Mouse (Mus musculus): ENCODE data around the gene Agpat3. TPM values are rescaled to one million over a fixed set of nuclear protein-coding genes. Genes with fewer than 3 reads are reported as not detected.
A peak's percentile ranks its signal among the peaks of the same experiment; 100 is the strongest.

Gene Agpat3
- total and polyA plus RNA-seq, 2 experiments from 2014 or later: 94.9 to 101 TPM

- no peak for TF ChIP-seq CTCF (IDR thresholded peaks at IDR 0.05; ENCODE audit: low read depth)
- no peaks in the 10 kb centered on the region for H3K9me3 ChIP-seq (ENCODE audit: low read length)
- no peaks in the 10 kb centered on the region for H3K27me3 ChIP-seq (ENCODE audit: insufficient read depth, low read length)
- no peak overlapping the region for H3K4me2 ChIP-seq (ENCODE audit: low read depth)
- 0 out of 2 replicates have a peak, but pooled peaks cover 2% of the 10 kb centered on the region for H3K4me1 ChIP-seq (ENCODE audit: insufficient read depth)
- 69% methylated on average over 9 of the region's 9 CpGs for WGBS
- no peak overlapping the region for H3K4me3 ChIP-seq (ENCODE audit: low read depth, low read length)
- DNase-seq (no peak), ATAC-seq (peak; percentile 63)
- no peak overlapping the region for H3K9ac ChIP-seq
- H3K36me3 ChIP-seq (ENCODE audit: insufficient read depth): peaks cover under 1% of the 10 kb centered on the region; the same call in 1 of the 2 replicates
- no peak overlapping the region for H3K27ac ChIP-seq (ENCODE audit: low read depth, low read length)
These were observed 32.3 kb downstream of the Agpat3 start for GRCm38 (mm10) chr10:78319940-78320339.

GRCm38 (mm10) chr10:78317270-78317923 is 34.9 kb downstream of the Agpat3 start:
- Histone ChIP-seq H3K9me3 (ENCODE audit: low read length) (no peaks in the 10 kb centered on the region), H3K4me2 (ENCODE audit: low read depth) (no peak overlapping the region), H3K36me3 (ENCODE audit: insufficient read depth) (no peaks in the 10 kb centered on the region), H3K27me3 (ENCODE audit: insufficient read depth, low read length) (no peaks in the 10 kb centered on the region), H3K4me3 (ENCODE audit: low read depth, low read length) (no peak overlapping the region), H3K4me1 (ENCODE audit: insufficient read depth) (0 out of 2 replicates have a peak, but pooled peaks cover 2% of the 10 kb centered on the region), H3K9ac (no peak overlapping the region), H3K27ac (ENCODE audit: low read depth, low read length) (no peak overlapping the region)
- WGBS: 89% methylated on average over 11 of the region's 11 CpGs
- DNase-seq (no peak), ATAC-seq (no peak)
- no peak for TF ChIP-seq CTCF (IDR thresholded peaks at IDR 0.05; ENCODE audit: low read depth)

- DNase-seq (no peak), ATAC-seq (no peak)
- Histone ChIP-seq H3K9ac (no peak overlapping the region), H3K9me3 (ENCODE audit: low read length) (no peaks in the 10 kb centered on the region), H3K4me2 (ENCODE audit: low read depth) (no peak overlapping the region), H3K27ac (ENCODE audit: low read depth, low read length) (no peak overlapping the region), H3K27me3 (ENCODE audit: insufficient read depth, low read length) (no peaks in the 10 kb centered on the region), H3K4me1 (ENCODE audit: insufficient read depth) (0 out of 2 replicates have a peak, but pooled peaks cover 2% of the 10 kb centered on the region), H3K4me3 (ENCODE audit: low read depth, low read length) (no peak overlapping the region), H3K36me3 (ENCODE audit: insufficient read depth) (no peaks in the 10 kb centered on the region)
- 86% methylated on average over 15 of the region's 15 CpGs for WGBS
- TF ChIP-seq CTCF (IDR thresholded peaks at IDR 0.05; ENCODE audit: low read depth): no peak
These were observed 35.8 kb downstream of the Agpat3 start for GRCm38 (mm10) chr10:78316228-78317087.

- no peak overlapping the region for H3K4me2 ChIP-seq (ENCODE audit: low read depth)
- no peaks in the 10 kb centered on the region for H3K36me3 ChIP-seq (ENCODE audit: insufficient read depth)
- ATAC-seq (no peak), DNase-seq (no peak)
- no peak overlapping the region for H3K9ac ChIP-seq
- H3K27ac ChIP-seq (ENCODE audit: low read depth, low read length): no peak overlapping the region
- H3K4me3 ChIP-seq (ENCODE audit: low read depth, low read length): no peak overlapping the region
- H3K27me3 ChIP-seq (ENCODE audit: insufficient read depth, low read length): no peaks in the 10 kb centered on the region
- WGBS: 92% methylated on average over 1 of the region's 1 CpGs
- no peak for TF ChIP-seq CTCF (IDR thresholded peaks at IDR 0.05; ENCODE audit: low read depth)
- 0 out of 2 replicates have a peak, but pooled peaks cover 2% of the 10 kb centered on the region for H3K4me1 ChIP-seq (ENCODE audit: insufficient read depth)
- H3K9me3 ChIP-seq (ENCODE audit: low read length): no peaks in the 10 kb centered on the region
These were observed 37.1 kb downstream of the Agpat3 start for GRCm38 (mm10) chr10:78315145-78315544.

- Histone ChIP-seq H3K9me3 (ENCODE audit: low read length) (no peaks in the 10 kb centered on the region), H3K9ac (no peak overlapping the region), H3K4me1 (ENCODE audit: insufficient read depth) (no peaks in the 10 kb centered on the region), H3K27me3 (ENCODE audit: insufficient read depth, low read length) (no peaks in the 10 kb centered on the region), H3K4me2 (ENCODE audit: low read depth) (no peak overlapping the region), H3K4me3 (ENCODE audit: low read depth, low read length) (no peak overlapping the region), H3K27ac (ENCODE audit: low read depth, low read length) (no peak overlapping the region), H3K36me3 (ENCODE audit: insufficient read depth) (no peaks in the 10 kb centered on the region)
- ATAC-seq (peak; percentile 8; the same call in 1 of the 2 replicates), DNase-seq (no peak)
- WGBS: 84% methylated on average over 13 of the region's 13 CpGs
- TF ChIP-seq CTCF (IDR thresholded peaks at IDR 0.05; ENCODE audit: low read depth): no peak
These were observed 40.2 kb downstream of the Agpat3 start for GRCm38 (mm10) chr10:78311886-78312635.

GRCm38 (mm10) chr10:78310747-78311267 is 41.5 kb downstream of the Agpat3 start:
- H3K27me3 ChIP-seq (ENCODE audit: insufficient read depth, low read length): no peaks in the 10 kb centered on the region
- H3K27ac ChIP-seq (ENCODE audit: low read depth, low read length): no peak overlapping the region
- no peak for DNase-seq
- no peak overlapping the region for H3K9ac ChIP-seq
- H3K36me3 ChIP-seq (ENCODE audit: insufficient read depth): no peaks in the 10 kb centered on the region
- no peak for ATAC-seq
- no peaks in the 10 kb centered on the region for H3K4me1 ChIP-seq (ENCODE audit: insufficient read depth)
- no peak for TF ChIP-seq CTCF (IDR thresholded peaks at IDR 0.05; ENCODE audit: low read depth)
- H3K4me2 ChIP-seq (ENCODE audit: low read depth): no peak overlapping the region
- 51% methylated on average over 5 of the region's 5 CpGs for WGBS
- no peak overlapping the region for H3K4me3 ChIP-seq (ENCODE audit: low read depth, low read length)
- no peaks in the 10 kb centered on the region for H3K9me3 ChIP-seq (ENCODE audit: low read length)

All from forebrain, postnatal 0 days (tissue).